Mouse (Mus musculus) urinary bladder, postnatal 14 days (tissue): Measurements from ENCODE around the gene Il3ra.

ENCODE experiments used
- DNase-seq: peaks from one replicate; pipeline ENCODE4 v3.0.0; 2021; ENCODE audit warnings: low spot score

Il3ra gene

GRCm38 (mm10) chr14:14354511-14355359, 8.7 kb downstream of the Il3ra start:
- no peak for DNase-seq

GRCm38 (mm10) chr14:14355360-14355646, 9.2 kb downstream of the Il3ra start:
- DNase-seq: no peak

- DNase-seq: no peak
These were observed 49.5 kb downstream of the Il3ra start for GRCm38 (mm10) chr14:14395535-14395934.

- no peak for DNase-seq
These were observed 54.9 kb downstream of the Il3ra start, which contains the start of gene Olfr721-ps1 for GRCm38 (mm10) chr14:14400998-14401397. Gene Olfr721-ps1 (plus strand): TSS chr14:14401298.
